Mouse (Mus musculus): Measurements from ENCODE around the gene Tnr. TPM values are rescaled to one million over a fixed set of nuclear protein-coding genes. Genes with fewer than 3 reads are reported as not detected.

Tnr gene
- not detected in 2 replicates for total RNA-seq (2023)

GRCm38 (mm10) chr1:159523578-159523977 lies at the start of gene Tnr:
TSS of gene Tnr (plus strand) at chr1:159523769.

